Mouse (Mus musculus) gastrocnemius, postnatal 25 days (tissue): ENCODE results near the gene Ube2i. TPM values are rescaled to one million over a fixed set of nuclear protein-coding genes. Genes with fewer than 3 reads are reported as not detected.
A peak's percentile ranks its signal among the peaks of the same experiment; 100 is the strongest.

Experiments used
- DNase-seq: peaks from one replicate; pipeline ENCODE4 v3.0.0; 2022
- long read RNA-seq, 2 experiments: library from polyadenylated mRNA; stranded (forward); transcript quantifications; one replicate each; pipeline ENCODE4 v2.0.0; 2021
- total RNA-seq, 2 experiments: library from RNA; stranded (reverse); gene quantifications; 1 replicate in 1 of 2; 2 replicates in 1 of 2; pipeline ENCODE4 v1.2.3; 2021

The Ube2i gene
- 10 to 100 TPM; 59.1 to 62.2 TPM for total RNA-seq
- long read RNA-seq, experiment 1, transcript Ube2i-213 (7 exons, 824 nt): major isoform, 89 of 95 reads
- long read RNA-seq, experiment 1, partial matches to known transcripts: 1 of 95 reads
- long read RNA-seq, experiment 1, other reads (novel, unspliced or antisense): 2 of 95 reads
- long read RNA-seq, experiment 2, transcript Ube2i-213 (7 exons, 824 nt): major isoform, 76 of 86 reads
- long read RNA-seq, experiment 2, partial matches to known transcripts: 2 of 86 reads
- long read RNA-seq, experiment 2, other reads (novel, unspliced or antisense): 3 of 86 reads

DNA sequence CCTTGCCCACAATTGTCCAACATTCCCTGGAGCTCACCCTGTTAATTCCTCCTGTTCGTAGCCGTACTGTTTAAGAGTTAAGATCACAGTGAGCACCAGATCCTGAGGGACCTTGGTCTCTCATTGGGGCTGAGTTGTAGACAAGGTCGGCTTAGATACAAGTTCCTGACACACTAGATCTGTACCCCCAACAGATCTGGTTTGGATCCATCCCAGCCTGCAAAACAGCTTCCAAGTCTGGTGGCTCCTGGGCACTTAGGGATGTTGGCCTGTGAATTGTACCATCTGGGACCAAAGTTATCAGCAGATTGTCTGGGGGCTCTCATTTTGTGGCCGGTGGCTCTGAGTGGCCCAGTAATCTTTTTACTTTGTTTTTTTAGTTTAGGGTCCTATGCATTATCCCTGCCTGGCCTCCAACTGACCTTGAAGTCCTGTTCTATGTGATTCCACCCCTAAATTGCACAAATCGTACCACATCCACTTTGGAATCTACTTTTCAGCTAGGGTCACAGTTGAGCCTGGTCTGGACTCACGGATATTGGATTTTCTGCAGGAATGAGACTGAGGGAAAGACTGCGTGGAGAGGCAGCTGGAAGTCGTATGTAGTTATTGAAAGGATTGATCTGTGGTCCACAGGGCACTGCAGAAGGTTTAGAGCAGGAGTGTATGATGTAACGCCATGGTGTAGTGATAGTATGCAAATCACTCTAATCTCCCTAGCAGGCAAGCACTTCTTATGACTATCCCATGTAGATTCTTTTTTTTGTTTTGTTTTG, at the start of gene Ube2i:
Gene Ube2i, minus strand, starts transcription at position 52 of the 776 bp plus-strand sequence.
- DNase-seq: no peak

DNA sequence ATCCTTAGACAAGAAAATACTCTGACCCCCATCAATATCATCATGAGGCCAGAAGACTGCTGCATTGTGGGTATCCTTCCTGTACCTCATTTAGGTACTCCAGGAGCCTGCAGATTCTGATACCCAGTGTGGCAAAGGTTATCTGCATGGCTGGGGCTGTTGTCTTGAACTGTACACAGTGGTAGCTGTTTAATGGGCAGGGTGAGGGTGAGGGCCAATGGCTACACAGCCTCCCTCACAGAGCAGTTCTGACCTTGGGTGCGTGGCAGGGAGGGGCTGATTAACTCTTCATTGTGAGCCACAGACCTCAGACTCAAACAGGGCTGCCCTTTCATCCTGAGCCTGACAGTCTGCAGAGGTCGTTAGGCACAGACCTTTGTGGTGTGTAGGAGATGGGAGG, 48.5 kb upstream of the Ube2i start:
- no peak for DNase-seq

DNA sequence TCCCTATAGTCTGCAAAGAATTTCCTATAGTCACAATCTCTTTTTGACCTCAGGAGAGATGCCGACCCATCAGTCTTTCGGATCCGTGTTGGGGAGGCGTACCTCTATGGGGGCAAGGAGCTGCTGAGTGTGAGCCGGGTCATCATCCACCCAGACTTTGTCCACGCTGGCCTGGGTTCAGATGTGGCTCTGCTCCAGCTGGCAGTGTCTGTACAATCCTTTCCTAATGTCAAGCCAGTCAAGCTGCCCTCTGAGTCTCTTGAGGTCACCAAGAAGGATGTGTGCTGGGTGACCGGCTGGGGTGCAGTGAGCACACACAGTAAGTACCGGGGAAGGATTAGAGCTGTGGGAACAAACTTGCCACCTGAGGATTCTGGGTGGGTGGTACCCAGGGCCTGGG, 46.4 kb upstream of the Ube2i start:
- DNase-seq: no peak

DNA sequence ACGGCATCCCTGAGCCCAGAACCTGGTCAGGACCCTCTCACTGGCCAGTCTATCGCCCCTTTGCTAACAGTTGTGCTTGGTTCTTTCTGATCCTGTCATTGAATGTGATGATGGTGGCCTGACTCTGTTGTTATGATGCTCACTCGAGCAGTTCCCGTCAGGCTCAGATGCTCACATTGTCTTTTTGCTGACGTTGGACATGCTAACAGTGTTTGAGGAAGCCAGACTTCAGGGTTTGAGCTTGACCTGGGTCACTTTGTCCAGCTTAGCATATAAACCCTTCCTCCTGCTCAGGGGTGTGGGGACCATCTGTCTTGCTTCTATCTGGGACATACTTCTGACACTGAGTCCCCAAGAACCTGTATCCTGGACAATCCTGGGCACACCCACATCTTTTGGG, 43.9 kb upstream of the Ube2i start, which contains the start of gene Prss29:
Gene Prss29, plus strand, starts transcription at position 301 of the 400 bp plus-strand sequence.
- no peak for DNase-seq

DNA sequence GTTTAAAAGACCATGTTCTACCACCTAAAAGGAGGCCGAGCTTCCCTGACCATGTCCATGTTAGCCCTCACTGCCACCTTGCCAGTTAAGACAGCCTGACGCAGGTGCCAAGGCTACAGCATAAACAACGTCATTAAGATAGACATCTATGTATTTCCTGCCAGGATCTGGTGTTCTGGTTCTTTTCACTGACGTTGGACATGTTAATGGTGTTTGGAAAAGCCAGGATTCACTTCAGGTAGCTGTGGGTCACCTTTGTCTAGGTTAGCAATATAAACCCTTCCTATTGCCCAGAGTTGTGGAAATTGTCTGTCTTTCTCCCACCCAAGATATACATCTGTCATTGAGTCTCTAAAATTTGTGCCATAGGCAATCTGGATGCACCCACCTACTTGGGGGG, 33.9 kb upstream of the Ube2i start, which contains the start of gene Prss28:
Gene Prss28, plus strand, starts transcription at position 301 of the 400 bp plus-strand sequence.
- no peak for DNase-seq

DNA sequence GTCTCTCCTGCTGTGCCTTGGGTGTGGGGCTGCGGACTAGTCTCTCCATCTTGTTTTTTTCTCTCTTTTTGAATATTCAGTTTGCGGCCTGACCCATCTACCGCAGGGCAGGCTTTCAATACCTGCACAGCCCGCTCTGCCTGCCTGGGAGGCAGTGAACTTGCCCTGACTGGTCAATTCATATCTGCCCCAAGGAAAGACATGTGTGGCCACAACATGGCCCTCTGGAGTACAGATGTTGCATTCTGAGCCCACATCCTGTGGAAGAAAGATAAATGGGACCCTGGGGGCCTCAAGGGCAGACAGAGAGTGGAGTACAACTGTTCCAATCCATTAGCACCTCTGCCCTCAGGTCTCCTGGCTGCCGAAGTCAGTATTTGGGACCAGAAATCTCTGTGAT, 23.7 kb upstream of the Ube2i start, which contains the start of gene Prss34:
Gene Prss34, plus strand, starts transcription at position 301 of the 400 bp plus-strand sequence.
- DNase-seq: no peak

DNA sequence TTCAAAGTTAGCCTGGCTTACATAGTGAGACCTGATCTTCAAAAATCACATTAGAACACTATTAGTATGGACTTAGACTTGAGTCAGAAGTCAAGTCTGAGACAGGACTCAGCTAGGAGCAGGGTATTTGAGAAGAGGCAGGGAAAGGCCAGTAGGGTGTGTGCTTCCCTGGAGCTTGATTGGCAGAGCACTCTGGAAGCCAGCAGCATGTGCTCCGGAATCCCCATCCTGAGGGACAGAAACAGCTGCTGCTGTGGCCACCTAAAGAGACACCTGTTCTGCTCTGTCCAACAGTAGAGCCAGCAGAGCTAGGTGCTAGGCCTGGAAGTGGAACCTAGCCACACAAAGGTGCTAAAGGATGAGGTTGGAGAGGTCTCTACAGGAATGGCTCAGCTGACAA, 19.7 kb upstream of the Ube2i start:
- DNase-seq: no peak

DNA sequence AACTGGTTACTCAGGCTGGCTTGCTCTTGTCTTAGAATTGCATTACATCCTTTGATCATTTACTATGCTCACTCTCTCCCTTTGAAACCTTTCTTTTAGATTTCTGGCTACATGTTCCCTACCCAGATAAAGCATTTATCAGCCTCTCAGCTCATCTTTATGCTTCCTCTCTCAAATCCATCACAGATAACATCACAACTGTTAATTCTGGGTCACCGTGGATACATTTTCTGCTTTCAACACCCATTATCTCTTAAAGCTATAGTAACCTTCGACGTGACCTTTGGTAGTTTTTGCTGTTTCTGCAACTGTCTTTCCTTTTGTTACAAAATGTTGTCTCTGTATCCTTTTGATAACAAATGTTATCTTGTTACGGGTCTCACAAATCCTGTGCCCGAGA, 19.1 kb upstream of the Ube2i start:
- DNase-seq: no peak

DNA sequence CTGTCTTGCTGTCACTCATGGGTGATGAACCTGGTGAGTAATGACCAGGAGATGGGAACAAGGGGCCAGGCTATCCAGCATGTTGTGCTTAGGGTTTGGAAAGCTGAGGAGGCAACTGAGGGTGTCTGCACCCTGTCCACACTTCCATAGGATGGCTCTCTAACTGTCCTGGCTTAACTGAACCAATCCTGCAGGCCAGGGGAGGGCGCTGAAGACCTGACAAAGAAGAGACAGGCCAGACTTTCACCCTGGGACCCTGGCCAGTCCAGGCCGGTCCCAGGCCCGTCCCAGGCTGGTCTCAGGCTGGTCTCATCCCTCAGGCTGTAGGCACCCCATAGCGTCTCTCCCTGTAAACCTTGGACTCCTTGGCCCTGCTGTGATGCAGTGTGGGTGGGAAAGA, 16.0 kb upstream of the Ube2i start:
- DNase-seq: no peak

DNA sequence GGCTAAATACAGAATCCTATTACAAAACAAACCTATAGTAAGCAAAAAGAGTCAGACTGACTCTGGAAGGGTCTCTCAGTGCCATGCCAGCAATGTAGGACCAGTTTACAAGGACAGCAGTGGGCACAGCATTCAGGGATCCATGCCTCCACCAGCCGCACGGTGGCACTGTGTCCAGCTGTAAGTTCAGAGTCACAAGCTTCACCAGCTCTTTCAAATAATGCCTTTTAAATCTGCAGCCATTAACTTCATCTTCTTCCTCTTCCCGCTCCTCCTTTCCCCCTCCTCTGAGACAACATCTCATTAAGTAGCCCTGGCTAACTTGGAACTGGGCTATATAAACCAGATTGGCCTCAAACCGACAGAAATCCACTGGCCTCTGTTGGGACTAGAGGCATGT, 14.4 kb upstream of the Ube2i start:
- DNase-seq: no peak

DNA sequence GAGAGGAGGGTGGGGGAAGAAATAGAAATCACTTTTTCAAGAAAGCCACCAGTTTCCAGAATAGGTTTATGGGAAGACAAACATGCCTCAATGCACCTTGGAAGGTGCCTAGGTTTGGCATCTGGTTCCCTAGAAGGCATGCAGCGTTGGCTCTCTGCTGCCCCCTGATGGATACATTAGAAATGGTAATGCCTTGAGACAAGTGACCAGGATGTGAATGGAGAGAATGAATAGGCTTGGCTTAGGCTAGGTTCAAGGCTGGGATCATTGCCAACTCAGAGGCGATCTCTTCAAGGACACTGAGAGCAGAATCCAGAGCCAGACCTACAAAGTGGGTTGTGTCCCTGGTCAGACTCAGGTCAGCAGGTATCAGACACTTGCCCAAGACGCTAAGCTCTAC, 10.6 kb upstream of the Ube2i start:
- DNase-seq: no peak

DNA sequence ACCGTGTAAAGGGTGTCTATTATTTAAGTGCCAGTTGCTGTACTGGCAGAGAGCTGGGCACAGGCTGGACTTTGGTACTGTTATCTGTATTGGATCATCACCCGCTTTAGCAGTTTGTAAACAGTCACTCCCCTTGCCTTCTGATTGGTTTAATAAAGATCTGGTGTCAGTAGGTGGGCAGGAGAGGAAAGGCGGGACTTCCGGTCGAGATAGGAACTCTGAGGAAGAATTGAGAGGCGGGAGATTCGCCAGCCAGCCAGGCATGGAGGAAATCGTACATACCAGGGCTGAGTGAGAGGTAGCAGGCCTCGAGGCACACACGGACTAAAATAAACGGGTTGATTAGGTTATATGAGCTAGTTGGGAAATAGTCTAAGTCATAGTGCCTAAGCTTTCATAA, 7.7 kb upstream of the Ube2i start:
- no peak for DNase-seq

DNA sequence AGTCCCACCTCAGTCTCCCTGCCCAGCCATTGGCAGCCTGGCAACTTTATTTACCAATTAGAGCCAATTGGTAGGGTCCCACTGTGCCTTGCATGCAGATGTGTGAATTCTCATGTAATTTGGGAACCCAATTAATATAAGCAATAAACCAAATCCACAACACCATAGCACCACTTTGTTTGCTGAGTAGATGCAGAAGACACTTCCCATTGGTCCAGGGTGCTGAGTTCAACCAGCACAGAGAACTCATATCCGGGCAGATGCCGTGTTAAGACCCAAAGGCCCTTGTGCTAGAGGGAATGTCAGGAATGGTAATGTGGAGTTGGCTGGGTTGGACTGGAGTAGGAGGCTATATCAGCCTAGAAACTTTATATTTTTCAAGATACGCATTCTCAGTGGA, 1.4 kb upstream of the Ube2i start:
- DNase-seq: no peak

DNA sequence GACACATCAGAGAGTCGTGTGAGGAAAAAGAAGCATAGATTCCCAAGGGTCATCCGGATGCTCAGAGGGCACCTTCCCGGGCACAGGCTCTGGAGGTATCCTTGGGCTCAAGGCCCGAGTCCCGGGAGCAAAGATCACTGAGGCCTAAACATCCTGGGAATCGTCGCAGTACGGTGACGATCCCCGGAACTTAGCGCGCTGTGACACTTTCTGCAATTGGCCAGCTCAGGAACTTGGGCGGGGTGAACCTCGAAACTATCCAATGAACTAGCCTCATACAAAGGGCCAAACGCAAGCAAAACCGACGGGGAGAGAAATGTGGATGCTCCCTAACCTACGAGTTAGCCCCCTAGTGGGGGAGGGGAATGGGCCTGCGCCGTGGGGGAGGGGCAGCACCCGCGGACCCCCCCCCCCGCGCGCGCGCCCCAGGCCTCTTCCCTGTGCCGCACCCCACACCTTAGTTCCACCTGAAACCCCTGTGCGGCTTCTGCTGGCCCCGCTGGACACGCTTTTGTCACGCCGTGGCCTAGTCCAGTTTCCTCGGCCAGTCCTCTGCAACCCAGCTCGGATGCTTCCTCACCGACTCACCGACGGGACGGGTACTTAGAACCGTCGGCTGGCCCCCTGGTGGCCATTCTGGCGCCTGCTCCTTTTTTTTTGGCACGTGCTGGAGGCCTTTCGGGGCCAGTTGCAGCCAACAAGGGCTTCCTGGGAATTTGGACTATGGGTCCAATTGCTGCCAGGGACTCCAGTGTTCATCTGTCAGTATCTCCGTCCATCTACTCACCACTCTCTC, 518 bp downstream of the Ube2i start:
- DNase-seq: peak; percentile 97

DNA sequence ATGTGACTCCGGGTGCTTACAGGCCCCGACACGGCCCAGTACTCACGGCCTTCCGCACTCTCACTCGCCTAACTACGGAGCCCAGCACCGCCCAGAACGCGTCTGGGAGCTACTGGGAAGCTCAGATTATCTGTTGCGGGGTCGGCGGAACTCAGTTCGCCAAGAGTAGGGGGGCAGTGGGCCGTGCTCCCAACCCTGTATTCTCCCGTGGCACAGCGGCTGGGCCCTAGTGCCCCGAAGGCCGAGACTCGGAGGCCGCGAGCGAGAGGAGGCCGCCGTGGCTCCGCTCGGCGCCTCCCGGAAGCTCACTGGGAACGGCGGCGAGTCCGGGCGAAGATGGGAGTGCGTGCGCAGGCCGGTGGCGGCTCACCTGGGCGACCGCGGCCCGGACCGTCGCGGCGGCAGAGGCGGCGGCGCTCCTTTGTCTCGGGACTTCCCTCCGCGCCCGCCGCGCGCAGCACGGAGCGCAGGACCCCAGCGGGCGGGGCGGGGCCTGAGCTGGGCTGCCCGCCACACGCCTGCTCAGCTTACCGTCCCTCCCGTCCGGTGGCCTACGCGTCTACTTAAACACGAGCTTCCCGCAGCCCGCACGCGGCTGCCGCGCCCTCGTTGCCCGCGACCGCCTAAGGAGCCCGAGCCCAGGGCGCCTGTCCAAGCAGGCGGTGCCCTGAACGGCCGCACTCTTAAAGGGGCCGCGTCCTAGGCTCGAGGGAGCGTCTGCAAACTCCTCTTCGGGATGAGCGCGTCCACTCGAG, 1.3 kb downstream of the Ube2i start:
- no peak for DNase-seq

DNA sequence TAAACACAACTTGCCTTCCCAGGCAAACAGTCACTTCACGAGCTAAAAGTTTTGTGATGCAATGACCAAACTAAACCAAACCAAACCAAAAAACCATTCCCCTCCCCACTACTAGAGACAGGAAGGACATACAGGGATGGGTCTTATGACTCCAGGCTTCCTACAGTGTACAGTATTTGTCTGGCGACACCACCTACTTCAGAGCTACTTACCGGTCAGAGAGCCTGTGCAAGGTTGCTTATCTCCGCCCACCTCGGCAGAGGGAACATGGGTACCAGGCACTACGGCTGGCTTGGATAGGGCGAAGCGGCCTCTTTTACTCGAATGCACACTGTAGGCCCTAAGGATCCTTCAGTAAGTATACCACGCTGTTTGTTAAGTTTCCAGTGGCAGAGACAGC, 2.1 kb downstream of the Ube2i start:
- no peak for DNase-seq

DNA sequence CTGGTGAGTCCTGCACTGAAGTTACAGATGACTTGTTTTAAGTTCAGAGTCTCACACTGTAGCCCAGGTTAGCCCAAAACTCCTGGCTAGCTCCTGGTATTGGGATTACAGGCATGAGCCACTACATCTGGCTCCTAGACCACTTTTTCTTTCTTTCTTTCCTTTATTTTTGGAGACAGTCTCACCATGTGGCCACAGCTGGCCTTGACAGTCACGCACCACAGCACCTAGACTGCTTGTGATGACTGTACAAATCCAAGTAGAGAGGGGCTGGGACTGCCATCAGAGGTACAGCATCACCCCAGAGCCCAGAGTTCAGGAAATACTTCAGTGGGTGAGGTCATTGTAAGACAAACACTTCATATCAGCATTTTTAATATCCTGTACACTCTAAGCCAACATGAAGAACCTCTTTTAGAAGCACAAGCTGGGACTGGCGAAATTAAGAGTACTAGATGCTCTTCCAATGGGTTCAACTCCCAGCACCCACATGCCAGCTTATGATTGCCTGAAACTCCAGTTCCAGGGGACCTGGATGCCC, 3.6 kb downstream of the Ube2i start:
- no peak for DNase-seq

DNA sequence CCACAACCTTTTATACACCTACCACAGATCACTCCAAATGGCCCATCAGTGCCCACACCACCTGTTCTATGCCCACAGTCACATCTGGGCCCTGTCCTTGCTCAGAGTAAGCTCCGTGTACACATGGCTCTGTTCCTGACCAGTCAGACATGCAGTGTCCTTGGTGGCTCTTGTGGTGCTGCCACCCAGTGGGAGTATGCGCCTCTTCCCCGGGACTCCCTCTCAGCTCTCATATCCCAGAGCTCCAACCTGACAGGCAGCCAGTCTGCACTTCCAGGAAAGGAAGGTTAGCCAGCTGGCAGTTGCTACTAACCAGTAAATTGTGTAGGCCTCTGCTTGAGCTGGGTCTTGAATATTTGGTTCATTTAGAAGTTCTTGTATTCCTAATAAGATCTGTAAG, 10.0 kb downstream of the Ube2i start:
- peak; percentile 59 for DNase-seq

DNA sequence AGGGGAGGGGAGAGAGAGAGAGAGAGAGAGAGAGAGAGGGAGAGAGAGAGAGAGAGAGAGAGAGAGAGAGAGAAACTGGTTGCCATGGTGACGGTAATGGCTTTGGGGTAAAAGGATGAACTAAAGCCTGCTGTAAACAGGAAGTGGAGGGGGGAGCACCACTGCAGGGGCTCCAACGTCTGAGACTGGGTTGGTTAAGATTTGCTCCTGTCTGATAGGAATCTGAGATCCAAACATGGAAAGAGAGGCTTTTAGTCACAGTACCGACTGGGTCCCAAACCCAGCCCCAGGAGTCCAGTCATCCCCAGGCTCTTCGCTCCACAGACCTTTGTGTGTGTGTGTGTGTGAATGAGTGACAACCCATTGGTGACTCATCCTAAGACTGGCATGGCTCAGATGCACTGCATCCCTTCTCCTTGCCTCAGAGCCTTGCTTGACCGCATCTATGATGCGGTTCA, 16.6 kb downstream of the Ube2i start:
- DNase-seq: no peak

DNA sequence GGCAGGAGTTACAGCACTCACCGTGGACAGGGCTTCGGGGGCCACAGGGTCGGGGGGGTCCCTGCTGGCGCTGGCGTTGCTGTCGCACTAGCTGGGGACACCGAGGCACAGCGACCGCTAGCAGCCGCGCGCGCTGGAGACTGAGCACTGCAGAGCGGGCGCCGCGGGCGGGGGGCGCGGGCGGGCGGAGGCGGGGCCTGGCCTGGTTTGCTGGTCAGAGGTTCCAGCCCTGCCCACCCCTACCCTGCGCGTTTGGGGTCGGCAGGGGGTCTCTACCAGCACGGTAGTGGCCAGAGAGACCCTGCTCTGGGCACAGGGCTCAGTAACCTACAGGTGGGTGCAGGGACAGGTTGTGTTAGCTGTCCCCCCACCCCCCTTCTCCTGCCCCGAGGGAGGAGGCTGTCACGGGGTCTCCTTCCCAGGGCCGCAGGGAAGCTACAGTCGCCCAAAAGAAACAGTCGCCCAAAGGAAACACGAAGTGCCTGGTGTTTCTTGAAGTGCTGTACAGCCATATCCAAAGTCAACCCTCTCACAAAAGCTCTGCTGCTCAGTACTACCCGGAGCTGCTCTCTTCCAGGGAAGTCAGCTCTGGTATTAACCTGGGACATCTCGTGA, 18.2 kb downstream of the Ube2i start, which contains the start of gene Baiap3:
Gene Baiap3, minus strand, starts transcription at position 225 of the 615 bp plus-strand sequence.
- DNase-seq: no peak

DNA sequence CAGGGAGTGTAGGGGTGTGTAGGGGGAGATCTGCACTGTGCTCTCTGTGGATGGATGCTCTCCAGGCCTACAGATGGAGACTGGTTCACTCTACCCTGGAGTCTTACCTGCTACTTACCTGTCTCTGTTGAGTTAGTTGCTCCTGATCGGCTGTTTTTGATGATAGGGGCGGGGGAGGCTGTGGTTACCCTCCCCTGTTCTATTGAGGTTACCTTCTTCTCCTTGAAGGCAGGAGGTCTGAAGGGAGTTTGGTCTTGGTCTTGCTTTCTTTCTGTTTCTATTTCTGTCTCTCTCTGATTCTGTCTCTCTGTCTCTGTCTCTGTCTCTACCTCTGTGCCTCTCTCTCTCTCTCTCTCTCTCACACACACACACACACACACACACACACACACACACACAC, 19.3 kb downstream of the Ube2i start:
- no peak for DNase-seq
